Mouse (Mus musculus) embryonic facial prominence, embryonic 14.5 days (tissue): ENCODE results near the gene Hist2h2aa2. TPM values are rescaled to one million over a fixed set of nuclear protein-coding genes. Genes with fewer than 3 reads are reported as not detected.

Experiments used
- ATAC-seq: fragments of 200-750 bp; cut with Nextera tagmentation; 2 replicates; pipeline ENCODE4 v1.8.0; 2017; ENCODE audit warnings: low read depth, moderate number of reproducible peaks, moderate TSS enrichment
- DNase-seq: peaks from one replicate; pipeline ENCODE4 v3.0.0-alpha.2; 2015; ENCODE audit warnings: low spot score
- H3K27ac ChIP-seq: fragments of 300-500 bp; sonication (generic); replicated peaks from 2 replicates; pipeline ENCODE4 v1.5.1; 2014; ENCODE audit warnings: low read depth, mild to moderate bottlenecking, low read length, moderate library complexity
- H3K27me3 ChIP-seq: fragments of 300-500 bp; sonication (generic); replicated peaks from 2 replicates; pipeline ENCODE4 v1.6.1; 2014; ENCODE audit warnings: low read length; ENCODE audit not compliant: control insufficient read depth, insufficient read depth
- H3K36me3 ChIP-seq: fragments of 300-500 bp; sonication (generic); 2 replicates; pipeline ENCODE4 v1.6.1; 2014; ENCODE audit warnings: low read length, mixed read lengths; ENCODE audit not compliant: control insufficient read depth, insufficient read depth
- H3K4me1 ChIP-seq: fragments of 300-500 bp; sonication (generic); 2 replicates; pipeline ENCODE4 v1.6.1; 2014; ENCODE audit warnings: antibody characterized with exemption, low read length; ENCODE audit not compliant: control insufficient read depth, insufficient read depth
- H3K4me2 ChIP-seq: fragments of 300-500 bp; sonication (generic); 2 replicates; pipeline ENCODE4 v1.6.1; 2014; ENCODE audit warnings: low read depth, mild to moderate bottlenecking, low read length, moderate library complexity, mixed read lengths
- H3K4me3 ChIP-seq: fragments of 300-500 bp; sonication (generic); 2 replicates; pipeline ENCODE4 v1.5.1; 2014; ENCODE audit warnings: low read depth, mild to moderate bottlenecking, low read length
- H3K9ac ChIP-seq: fragments of 300-500 bp; sonication (generic); 2 replicates; pipeline ENCODE4 v1.6.1; 2014; ENCODE audit warnings: low read depth, mild to moderate bottlenecking, low read length, moderate library complexity, mixed read lengths
- H3K9me3 ChIP-seq: fragments of 300-500 bp; sonication (generic); 2 replicates; pipeline ENCODE4 v1.6.1; 2016; ENCODE audit warnings: low read length; ENCODE audit not compliant: control insufficient read depth
- WGBS: fragments of 180-500 bp; shearing (Covaris S2); extraction: QIAGEN DNeasy Blood & Tissue Kit; methylation state at CpG from one replicate; pipeline ENCODE4 v1.1.7; 2014; 5-methylcytosine and 5-hydroxymethylcytosine counted together
- polyA plus RNA-seq: library from polyadenylated mRNA; unstranded; fragments of >200 nt; fragmentation: Nextera tagmentation; extraction: Ambion mirVana; gene quantifications from 2 replicates; pipeline ENCODE4 v1.2.1, GENCODE M21; 2014

The Hist2h2aa2 gene
- polyA plus RNA-seq, 1 experiment from 2014 or later, result 57.6 TPM

DNA sequence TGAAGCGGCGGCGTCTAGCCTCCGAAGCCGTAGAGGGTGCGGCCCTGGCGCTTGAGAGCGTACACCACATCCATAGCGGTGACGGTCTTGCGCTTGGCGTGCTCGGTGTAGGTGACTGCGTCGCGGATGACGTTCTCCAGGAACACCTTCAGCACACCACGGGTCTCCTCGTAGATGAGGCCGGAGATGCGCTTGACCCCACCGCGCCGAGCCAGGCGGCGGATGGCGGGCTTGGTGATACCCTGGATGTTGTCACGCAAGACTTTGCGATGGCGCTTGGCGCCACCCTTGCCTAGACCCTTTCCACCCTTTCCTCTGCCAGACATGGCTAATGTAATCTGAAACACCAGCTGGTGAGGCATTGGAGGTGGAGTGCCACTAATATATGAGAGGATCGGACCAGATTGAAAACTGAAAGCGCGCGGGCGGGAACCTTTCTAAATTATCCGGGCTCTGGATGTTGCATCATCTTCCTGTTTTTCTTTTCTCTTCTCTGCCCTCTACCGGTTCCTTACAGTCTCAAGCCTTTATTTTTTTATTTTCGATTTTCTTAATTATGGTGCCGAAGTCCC lies 23.0 kb upstream of the Hist2h2aa2 start, which contains the start of gene Hist2h4:
TSS of gene Hist2h4 (minus strand) at position 333 of the 572 bp plus-strand sequence.
- ATAC-seq (peak; percentile 90), DNase-seq (peak; percentile 98)
- peak within 1 kb of the TSS; percentile 99 for H3K27ac ChIP-seq
- H3K27me3 ChIP-seq, result no peaks in the 10 kb centered on the region
- WGBS, result under 1% methylated on average over 31 of the region's 40 CpGs
- H3K4me1 ChIP-seq, result peaks cover 17% of the 10 kb centered on the region
- no peaks in the 10 kb centered on the region for H3K36me3 ChIP-seq
- peak within 1 kb of the TSS; percentile 83 for H3K9ac ChIP-seq
- H3K4me3 ChIP-seq, result peak within 1 kb of the TSS; percentile 59
- peak within 1 kb of the TSS; percentile 76 for H3K4me2 ChIP-seq
- no peaks in the 10 kb centered on the region for H3K9me3 ChIP-seq

DNA sequence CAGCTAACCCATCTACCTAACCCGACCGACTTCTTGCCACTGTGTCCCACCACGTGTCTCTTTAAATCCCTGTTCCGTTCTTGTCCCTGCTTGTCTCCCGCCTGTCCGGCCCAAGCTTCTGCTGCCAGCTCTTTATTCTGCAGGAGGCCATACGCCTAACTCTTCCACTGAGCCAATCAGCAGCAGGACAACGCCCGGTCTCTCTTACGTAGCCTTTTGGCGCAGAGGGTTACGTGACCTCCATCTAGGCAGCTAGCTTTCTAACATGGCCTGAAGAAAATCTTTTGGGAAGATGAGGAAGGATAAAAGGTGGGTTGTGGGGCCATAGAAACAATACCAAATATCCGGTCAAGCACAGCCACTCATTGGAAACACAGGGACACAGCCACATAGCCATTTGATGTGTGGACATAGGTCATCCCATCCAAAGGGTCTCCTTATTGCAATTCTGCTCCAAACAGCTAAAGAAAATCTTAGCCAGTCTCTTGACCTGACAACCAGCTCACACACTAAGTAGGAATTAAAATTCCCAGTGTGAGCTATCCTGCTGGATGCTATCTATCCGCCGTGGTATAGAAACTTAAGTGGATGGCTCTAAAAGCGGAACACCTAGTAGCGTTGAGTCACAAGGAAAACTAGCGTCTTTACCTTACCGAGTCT lies 22.3 kb upstream of the Hist2h2aa2 start:
- peak overlapping the region; percentile 59 for H3K4me3 ChIP-seq
- peak overlapping the region; percentile 83 for H3K9ac ChIP-seq
- H3K4me1 ChIP-seq, result peaks cover 15% of the 10 kb centered on the region
- no peaks in the 10 kb centered on the region for H3K9me3 ChIP-seq
- under 1% methylated on average over 19 of the region's 19 CpGs for WGBS
- H3K27ac ChIP-seq, result peak overlapping the region; percentile 99
- peak; percentile 95 for DNase-seq
- peak overlapping the region; percentile 76 for H3K4me2 ChIP-seq
- H3K36me3 ChIP-seq, result no peaks in the 10 kb centered on the region
- H3K27me3 ChIP-seq, result no peaks in the 10 kb centered on the region
- peak; percentile 85 for ATAC-seq

DNA sequence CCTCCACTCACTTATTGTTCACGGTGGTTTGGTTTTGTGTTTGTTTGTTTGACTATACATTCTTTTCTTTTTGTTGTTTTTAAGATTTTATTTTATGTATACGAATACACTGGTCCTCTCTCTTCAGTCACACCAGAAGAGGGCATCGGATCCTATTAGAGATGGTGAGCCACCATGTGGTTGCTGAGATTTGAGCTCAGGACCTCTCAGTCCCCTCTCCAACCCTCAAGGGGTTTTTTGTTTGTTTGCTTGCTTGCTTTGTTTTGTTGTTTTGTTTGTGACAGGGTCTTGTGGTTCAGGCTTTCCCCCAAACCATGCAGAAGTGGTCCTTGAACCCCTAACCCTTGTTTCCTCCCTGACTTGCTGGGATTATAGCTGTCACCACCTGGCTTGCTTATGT lies 21.5 kb upstream of the Hist2h2aa2 start:
- no peak for ATAC-seq
- Histone ChIP-seq H3K27me3 (no peaks in the 10 kb centered on the region), H3K4me3 (peak overlapping the region; percentile 59), H3K9ac (peak overlapping the region; percentile 83; the same call in 1 of the 2 replicates), H3K4me2 (peak overlapping the region; percentile 76), H3K9me3 (no peaks in the 10 kb centered on the region), H3K4me1 (peaks cover 15% of the 10 kb centered on the region), H3K36me3 (no peaks in the 10 kb centered on the region), H3K27ac (peak overlapping the region; percentile 99)
- 53% methylated on average over 3 of the region's 3 CpGs for WGBS
- no peak for DNase-seq

DNA sequence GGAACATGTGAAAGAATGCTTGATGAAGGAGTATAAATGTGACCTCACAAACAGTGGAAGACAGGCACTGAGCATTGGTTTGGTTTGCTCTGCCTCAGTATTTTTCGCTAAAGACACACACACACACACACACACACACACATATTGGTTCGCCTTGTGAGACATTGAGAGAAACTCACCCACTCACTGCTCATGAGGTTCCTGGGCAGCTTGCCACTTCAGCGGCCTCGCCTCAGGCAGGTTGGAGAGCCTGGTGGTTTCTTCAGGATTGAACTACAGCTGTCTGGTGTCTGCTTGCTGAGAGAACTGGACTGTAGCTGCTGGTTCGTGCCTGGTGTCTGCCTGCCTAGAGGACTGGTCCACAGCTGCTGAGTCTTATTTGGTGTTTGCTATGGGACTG lies 20.1 kb upstream of the Hist2h2aa2 start:
- 92% methylated on average over 5 of the region's 5 CpGs for WGBS
- no peak overlapping the region for H3K9ac ChIP-seq
- no peak for DNase-seq
- H3K27ac ChIP-seq, result no peak overlapping the region
- H3K4me3 ChIP-seq, result no peak overlapping the region
- no peaks in the 10 kb centered on the region for H3K9me3 ChIP-seq
- no peak overlapping the region for H3K4me2 ChIP-seq
- H3K27me3 ChIP-seq, result no peaks in the 10 kb centered on the region
- peaks cover 15% of the 10 kb centered on the region for H3K4me1 ChIP-seq
- no peak for ATAC-seq
- H3K36me3 ChIP-seq, result no peaks in the 10 kb centered on the region

DNA sequence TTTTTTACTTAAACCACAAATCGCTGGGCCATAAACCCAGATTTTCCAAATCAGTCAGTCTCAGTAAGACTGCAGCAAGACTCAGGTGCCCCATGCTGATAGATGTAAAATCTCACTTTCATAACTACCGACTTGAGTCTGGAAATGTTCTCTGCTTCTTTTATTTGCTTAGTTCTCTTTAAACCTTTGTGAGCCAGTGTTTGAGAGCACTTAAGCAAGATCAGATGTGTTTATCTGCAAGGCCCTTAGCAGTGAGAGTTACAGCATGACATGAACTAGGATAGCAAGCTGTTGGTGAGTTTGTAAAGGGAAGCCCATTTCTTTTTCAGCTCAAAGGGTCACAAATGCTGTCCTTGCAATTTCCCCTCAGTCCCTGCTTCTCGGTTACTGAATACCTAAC lies 17.1 kb upstream of the Hist2h2aa2 start:
- no peak overlapping the region for H3K4me2 ChIP-seq
- H3K9me3 ChIP-seq, result no peaks in the 10 kb centered on the region
- WGBS, result 61% methylated on average over 3 of the region's 3 CpGs
- H3K36me3 ChIP-seq, result no peaks in the 10 kb centered on the region
- DNase-seq (no peak), ATAC-seq (no peak)
- H3K27ac ChIP-seq, result no peak overlapping the region
- no peaks in the 10 kb centered on the region for H3K27me3 ChIP-seq
- no peak overlapping the region for H3K9ac ChIP-seq
- no peak overlapping the region for H3K4me3 ChIP-seq
- peaks cover 3% of the 10 kb centered on the region; the same call in 1 of the 2 replicates for H3K4me1 ChIP-seq

DNA sequence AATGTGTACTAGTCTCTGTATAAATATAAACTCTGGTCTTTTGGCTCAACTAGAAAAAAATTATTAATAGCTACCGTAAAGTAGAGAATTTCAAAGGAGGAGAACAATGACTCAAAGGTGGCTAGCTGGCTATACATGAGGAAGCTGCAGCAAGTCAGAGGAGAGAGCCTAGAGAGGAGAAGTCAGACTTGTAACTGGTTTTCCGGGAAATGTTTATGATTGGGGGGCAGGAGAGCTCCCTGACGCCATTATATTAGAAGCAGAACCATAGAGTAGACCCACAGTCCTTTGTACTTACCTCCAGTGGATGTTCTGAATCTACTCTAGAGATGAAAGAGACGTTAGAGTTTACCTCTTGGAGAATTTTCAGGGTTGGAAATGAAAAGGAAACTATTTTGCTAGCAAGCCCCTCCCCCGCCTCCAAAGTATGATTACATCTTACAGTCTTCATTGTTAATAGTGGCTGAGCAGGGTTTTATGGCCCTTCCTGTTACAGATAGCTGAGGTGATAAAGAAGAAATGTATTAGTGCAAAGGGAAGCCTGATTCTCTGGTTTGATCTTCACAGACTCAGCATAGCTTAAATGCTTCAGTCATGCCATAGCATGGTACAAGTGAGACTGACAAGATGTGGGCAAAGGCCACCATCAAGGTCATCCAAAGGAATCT lies 16.0 kb upstream of the Hist2h2aa2 start:
- ATAC-seq, result no peak
- 67% methylated on average over 5 of the region's 5 CpGs for WGBS
- no peak overlapping the region for H3K9ac ChIP-seq

DNA sequence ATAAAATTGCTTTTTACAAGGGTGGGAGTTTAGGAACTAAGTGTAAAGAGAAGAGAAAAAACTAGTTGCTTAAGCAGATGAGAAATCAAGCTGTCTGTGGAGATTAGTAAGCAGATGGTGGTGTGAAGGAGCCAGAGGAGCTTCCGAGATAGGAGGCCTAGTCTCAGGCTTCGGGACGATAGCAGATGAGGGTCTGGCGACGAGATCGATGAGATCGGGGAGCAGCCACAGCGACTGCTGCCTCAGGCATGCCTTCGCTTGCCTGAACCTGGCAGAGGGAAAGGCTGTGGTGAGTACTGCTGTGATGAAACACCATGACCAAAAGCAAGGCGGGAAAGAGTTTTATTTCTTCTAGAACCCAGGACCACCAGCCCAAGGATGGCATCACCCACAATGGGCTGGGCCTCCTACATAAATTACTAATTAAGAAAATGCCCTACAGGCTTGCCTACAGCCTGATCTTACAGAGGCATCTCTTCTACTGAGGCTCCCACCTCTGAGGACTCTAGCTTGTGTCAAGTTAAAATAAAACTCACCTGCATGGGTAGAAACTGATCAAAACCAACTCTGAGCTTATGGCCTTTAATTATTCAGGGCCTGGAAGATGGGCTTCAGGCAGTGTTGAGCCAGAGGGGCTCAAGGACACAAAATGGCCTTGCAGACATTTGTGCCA lies 14.7 kb upstream of the Hist2h2aa2 start:
- no peaks in the 10 kb centered on the region for H3K9me3 ChIP-seq
- no peaks in the 10 kb centered on the region for H3K36me3 ChIP-seq
- 37% methylated on average over 10 of the region's 10 CpGs for WGBS
- no peaks in the 10 kb centered on the region for H3K27me3 ChIP-seq
- H3K4me3 ChIP-seq, result no peak overlapping the region
- no peak overlapping the region for H3K27ac ChIP-seq
- no peak overlapping the region for H3K4me2 ChIP-seq
- H3K4me1 ChIP-seq, result 0 out of 2 replicates have a peak, but pooled peaks cover 3% of the 10 kb centered on the region
- H3K9ac ChIP-seq, result no peak overlapping the region
- ATAC-seq (peak; percentile 70; the same call in 1 of the 2 replicates), DNase-seq (peak; percentile 75)

More for the DNA sequence above, 16.0 kb upstream of the Hist2h2aa2 start:
- H3K9me3 ChIP-seq, result no peaks in the 10 kb centered on the region
- H3K4me1 ChIP-seq, result no peaks in the 10 kb centered on the region
- H3K27ac ChIP-seq, result no peak overlapping the region
- no peak for DNase-seq
- no peaks in the 10 kb centered on the region for H3K36me3 ChIP-seq
- H3K27me3 ChIP-seq, result no peaks in the 10 kb centered on the region
- no peak overlapping the region for H3K4me3 ChIP-seq
- H3K4me2 ChIP-seq, result no peak overlapping the region

DNA sequence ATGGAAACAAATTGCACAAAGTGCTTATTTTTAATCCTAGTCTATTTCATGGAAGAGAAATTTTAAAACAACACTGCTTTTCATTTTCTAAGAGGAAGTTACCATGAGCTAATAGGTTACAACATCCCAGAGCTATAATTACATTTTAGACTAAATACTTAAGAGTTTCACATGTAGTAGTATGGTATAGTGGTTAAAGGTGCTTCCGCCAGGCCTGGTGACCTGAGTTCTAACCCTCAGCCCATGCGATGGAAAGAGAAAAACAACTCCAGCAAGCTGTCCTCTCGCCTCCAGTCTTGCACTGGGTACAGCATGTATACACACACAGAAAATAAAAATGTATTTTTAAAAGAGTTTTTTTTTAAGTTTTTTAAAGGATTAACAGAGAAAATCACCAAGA lies 11.7 kb upstream of the Hist2h2aa2 start:
- no peaks in the 10 kb centered on the region for H3K27me3 ChIP-seq
- no peak overlapping the region for H3K9ac ChIP-seq
- ATAC-seq (no peak), DNase-seq (no peak)
- H3K4me3 ChIP-seq, result no peak overlapping the region
- no peaks in the 10 kb centered on the region for H3K36me3 ChIP-seq
- no peaks in the 10 kb centered on the region for H3K9me3 ChIP-seq
- no peak overlapping the region for H3K27ac ChIP-seq
- H3K4me1 ChIP-seq, result peaks cover 6% of the 10 kb centered on the region; the same call in 1 of the 2 replicates
- WGBS, result 79% methylated on average over 3 of the region's 3 CpGs
- no peak overlapping the region for H3K4me2 ChIP-seq
